Mouse (Mus musculus) kidney, embryonic 14.5 days (tissue): ENCODE measurements at regions not wholly inside any gene's neighbourhood (a gene's known extent, or its start where the extent isn't known, plus 50 kb on each side); places are given as distances from the start of the nearest gene placed in this dataset.

Experiments
- ATAC-seq: fragments of 200-750 bp; cut with Nextera tagmentation; 2 replicates; pipeline ENCODE4 v1.8.0; 2017; ENCODE audit warnings: moderate number of reproducible peaks, mild to moderate bottlenecking, moderate TSS enrichment, moderate library complexity; ENCODE audit not compliant: low FRiP score, low TSS enrichment
- H3K27ac ChIP-seq: fragments of 300-500 bp; sonication (generic); 2 replicates; pipeline ENCODE4 v1.5.1; 2014; ENCODE audit warnings: low read depth, mild to moderate bottlenecking, low read length, moderate library complexity, mixed read lengths
- H3K27me3 ChIP-seq: fragments of 300-500 bp; sonication (generic); 2 replicates; pipeline ENCODE4 v1.6.1; 2014; ENCODE audit warnings: mild to moderate bottlenecking, low read length; ENCODE audit not compliant: control insufficient read depth, insufficient read depth
- H3K36me3 ChIP-seq: fragments of 300-500 bp; sonication (generic); 2 replicates; pipeline ENCODE4 v1.6.1; 2014; ENCODE audit warnings: low read length, mixed read lengths; ENCODE audit not compliant: control insufficient read depth, insufficient read depth
- H3K4me1 ChIP-seq: fragments of 300-500 bp; sonication (generic); 2 replicates; pipeline ENCODE4 v1.6.1; 2014; ENCODE audit warnings: low read length, mixed read lengths; ENCODE audit not compliant: control insufficient read depth, insufficient read depth
- H3K4me2 ChIP-seq: fragments of 300-500 bp; sonication (generic); replicated peaks from 2 replicates; pipeline ENCODE4 v1.6.1; 2014; ENCODE audit warnings: low read depth, mild to moderate bottlenecking, low read length
- H3K4me3 ChIP-seq: fragments of 300-500 bp; sonication (generic); 2 replicates; pipeline ENCODE4 v1.5.1; 2014; ENCODE audit warnings: mild to moderate bottlenecking, low read length
- H3K9ac ChIP-seq: fragments of 300-500 bp; sonication (generic); 2 replicates; pipeline ENCODE4 v1.6.1; 2014; ENCODE audit warnings: low read depth, mild to moderate bottlenecking, low read length, moderate library complexity
- H3K9me3 ChIP-seq: fragments of 300-500 bp; sonication (generic); 2 replicates; pipeline ENCODE4 v1.6.1; 2016; ENCODE audit warnings: low read length; ENCODE audit not compliant: control insufficient read depth
- WGBS: fragments of 180-500 bp; shearing (Covaris S2); extraction: QIAGEN DNeasy Blood & Tissue Kit; methylation state at CpG from one replicate; pipeline ENCODE4 v1.1.7; 2014; 5-methylcytosine and 5-hydroxymethylcytosine counted together

DNA sequence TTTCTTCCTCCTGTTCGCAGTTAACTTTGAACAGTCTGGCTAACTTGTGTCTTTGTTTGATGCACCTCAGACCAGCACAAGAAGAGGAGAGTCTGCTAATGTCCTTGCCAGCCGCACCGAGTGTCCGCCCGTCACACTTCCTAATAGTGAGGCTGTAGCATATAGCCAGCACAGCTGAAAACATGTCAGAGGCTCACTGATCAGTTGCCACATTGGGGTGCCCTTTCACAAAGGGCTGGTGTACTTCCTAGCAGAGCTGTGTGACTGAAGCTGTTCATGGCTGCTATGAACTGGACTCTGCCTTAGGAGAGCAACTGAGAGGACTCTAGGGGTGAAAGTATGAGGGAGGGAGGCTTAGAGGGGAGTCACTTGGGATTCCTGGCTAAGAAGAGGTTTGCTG is 293.7 kb upstream of the Kcnh8 start:
- Histone ChIP-seq H3K4me2 (no peak overlapping the region), H3K36me3 (no peaks in the 10 kb centered on the region), H3K27ac (no peak overlapping the region), H3K4me3 (no peak overlapping the region), H3K27me3 (no peaks in the 10 kb centered on the region), H3K9ac (no peak overlapping the region), H3K9me3 (no peaks in the 10 kb centered on the region), H3K4me1 (no peaks in the 10 kb centered on the region)
- WGBS, result 86% methylated on average over 5 of the region's 5 CpGs
- no peak for ATAC-seq

GRCm38 (mm10) chr17:52304133-52304532 is 298.4 kb upstream of the Kcnh8 start:
- H3K36me3 ChIP-seq, result no peaks in the 10 kb centered on the region
- H3K4me1 ChIP-seq, result no peaks in the 10 kb centered on the region
- no peaks in the 10 kb centered on the region for H3K9me3 ChIP-seq
- H3K27ac ChIP-seq, result no peak overlapping the region
- no peak overlapping the region for H3K4me2 ChIP-seq
- ATAC-seq, result no peak
- H3K4me3 ChIP-seq, result no peak overlapping the region
- WGBS, result 79% methylated on average over 4 of the region's 4 CpGs
- no peaks in the 10 kb centered on the region for H3K27me3 ChIP-seq
- no peak overlapping the region for H3K9ac ChIP-seq

DNA sequence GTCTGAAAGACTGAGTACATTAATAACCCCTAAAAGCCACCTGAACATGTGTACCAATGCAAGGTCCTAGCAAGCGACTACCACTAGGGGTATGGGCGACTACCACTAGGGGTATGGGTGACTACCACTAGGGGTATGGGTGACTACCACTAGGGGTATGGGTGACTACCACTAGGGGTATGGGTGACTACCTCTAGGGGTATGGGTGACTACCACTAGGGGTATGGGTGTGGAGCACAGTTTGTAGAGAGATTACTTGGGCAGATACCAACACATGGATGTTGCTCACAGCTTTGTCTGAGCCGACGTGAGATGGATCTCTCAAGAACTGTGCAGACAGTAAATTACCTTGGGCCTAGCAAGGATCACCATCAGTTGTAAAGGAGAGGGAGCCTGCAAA is 299.2 kb upstream of the Kcnh8 start:
- Histone ChIP-seq H3K36me3 (no peaks in the 10 kb centered on the region), H3K4me3 (no peak overlapping the region), H3K4me2 (no peak overlapping the region), H3K27me3 (no peaks in the 10 kb centered on the region), H3K4me1 (no peaks in the 10 kb centered on the region), H3K27ac (no peak overlapping the region), H3K9ac (no peak overlapping the region), H3K9me3 (no peaks in the 10 kb centered on the region)
- WGBS, result 96% methylated on average over 4 of the region's 4 CpGs
- ATAC-seq, result no peak

- Histone ChIP-seq H3K36me3 (no peaks in the 10 kb centered on the region), H3K27ac (no peak overlapping the region), H3K4me2 (no peak overlapping the region), H3K9me3 (no peaks in the 10 kb centered on the region), H3K9ac (no peak overlapping the region), H3K27me3 (no peaks in the 10 kb centered on the region), H3K4me3 (no peak overlapping the region), H3K4me1 (no peaks in the 10 kb centered on the region)
- WGBS, result 89% methylated on average over 4 of the region's 4 CpGs
- ATAC-seq, result no peak
Observed at GRCm38 (mm10) chr17:52299769-52300168, 302.7 kb upstream of the Kcnh8 start.

DNA sequence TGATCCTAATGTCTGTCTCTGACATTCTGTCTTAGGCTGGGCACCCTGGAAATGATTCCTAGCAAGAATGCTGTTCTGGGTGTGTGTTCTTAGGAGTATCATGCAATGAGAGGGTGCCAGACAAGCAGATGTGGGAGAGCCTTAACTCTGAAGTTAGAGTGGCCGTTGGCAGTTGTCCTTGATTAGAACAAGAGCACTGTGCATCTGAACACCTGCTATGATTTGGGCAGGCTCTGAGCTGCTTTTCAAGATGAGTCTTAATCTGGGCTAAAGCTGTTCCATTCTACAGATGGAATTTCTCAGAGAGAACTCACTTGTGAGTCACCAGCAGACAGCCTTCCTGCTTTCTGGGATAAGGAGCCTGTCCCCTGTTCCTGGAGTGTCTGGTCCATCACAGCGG is 317.1 kb upstream of the Kcnh8 start:
- 92% methylated on average over 2 of the region's 2 CpGs for WGBS

DNA sequence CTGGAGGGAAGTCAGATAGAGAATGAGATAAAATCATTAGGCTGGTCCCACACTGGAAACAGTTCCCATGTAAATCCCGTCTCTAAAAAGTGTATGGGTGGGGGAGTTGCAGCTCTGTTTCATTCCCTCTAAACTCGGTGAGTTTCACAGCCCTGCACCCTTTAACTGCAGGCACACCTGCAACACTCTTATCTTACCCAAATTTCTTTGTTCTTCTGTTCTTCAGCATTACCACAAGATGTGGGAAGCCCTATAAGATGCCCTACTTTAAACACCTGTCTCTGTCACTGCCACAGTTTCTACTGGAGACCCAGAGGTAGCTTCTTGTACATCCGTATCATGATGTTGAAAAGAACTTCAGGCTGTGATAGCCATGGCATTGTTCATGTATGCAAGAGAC is 320.2 kb upstream of the Kcnh8 start:
- H3K4me1 ChIP-seq, result no peaks in the 10 kb centered on the region
- WGBS, result 51% methylated on average over 3 of the region's 3 CpGs
- no peak overlapping the region for H3K27ac ChIP-seq
- ATAC-seq, result no peak
- no peak overlapping the region for H3K4me3 ChIP-seq
- no peak overlapping the region for H3K9ac ChIP-seq
- no peak overlapping the region for H3K4me2 ChIP-seq
- no peaks in the 10 kb centered on the region for H3K27me3 ChIP-seq
- no peaks in the 10 kb centered on the region for H3K9me3 ChIP-seq
- no peaks in the 10 kb centered on the region for H3K36me3 ChIP-seq

More for the DNA sequence above, 317.1 kb upstream of the Kcnh8 start:
- no peaks in the 10 kb centered on the region for H3K9me3 ChIP-seq
- H3K27ac ChIP-seq, result no peak overlapping the region
- no peak overlapping the region for H3K9ac ChIP-seq
- H3K4me1 ChIP-seq, result no peaks in the 10 kb centered on the region
- no peak overlapping the region for H3K4me2 ChIP-seq
- no peak for ATAC-seq
- H3K4me3 ChIP-seq, result no peak overlapping the region
- no peaks in the 10 kb centered on the region for H3K36me3 ChIP-seq
- no peaks in the 10 kb centered on the region for H3K27me3 ChIP-seq

DNA sequence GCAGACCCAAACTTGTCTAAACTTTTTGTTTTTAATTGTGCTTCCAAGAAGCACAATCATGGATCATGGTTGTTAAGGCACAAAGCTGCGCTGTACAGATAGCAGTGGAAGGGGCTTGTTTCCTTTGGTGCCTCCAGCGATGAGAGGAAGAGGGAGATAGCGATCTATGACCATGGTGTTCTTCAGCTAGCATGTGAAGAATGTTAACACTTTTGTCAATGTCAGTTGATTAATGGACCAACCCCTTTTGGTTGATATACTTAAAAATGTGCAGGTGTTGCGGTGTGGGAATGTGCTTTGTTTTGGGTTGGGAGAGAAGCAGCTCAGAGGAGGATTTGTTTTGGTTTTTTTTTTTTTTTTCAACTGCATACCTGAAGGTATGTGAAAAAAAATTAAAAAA is 324.0 kb upstream of the Kcnh8 start:
- H3K27me3 ChIP-seq, result no peaks in the 10 kb centered on the region
- no peaks in the 10 kb centered on the region for H3K4me1 ChIP-seq
- no peak overlapping the region for H3K4me3 ChIP-seq
- H3K4me2 ChIP-seq, result no peak overlapping the region
- ATAC-seq, result no peak
- H3K27ac ChIP-seq, result no peak overlapping the region
- 68% methylated on average over 4 of the region's 4 CpGs for WGBS
- no peak overlapping the region for H3K9ac ChIP-seq
- H3K36me3 ChIP-seq, result no peaks in the 10 kb centered on the region
- no peaks in the 10 kb centered on the region for H3K9me3 ChIP-seq

GRCm38 (mm10) chr17:52268792-52269191 is 333.7 kb upstream of the Kcnh8 start:
- WGBS, result 58% methylated on average over 2 of the region's 2 CpGs
- H3K36me3 ChIP-seq, result no peaks in the 10 kb centered on the region
- no peak for ATAC-seq
- no peaks in the 10 kb centered on the region for H3K4me1 ChIP-seq
- H3K9me3 ChIP-seq, result no peaks in the 10 kb centered on the region
- H3K4me2 ChIP-seq, result no peak overlapping the region
- no peak overlapping the region for H3K4me3 ChIP-seq
- H3K27ac ChIP-seq, result no peak overlapping the region
- H3K9ac ChIP-seq, result no peak overlapping the region
- H3K27me3 ChIP-seq, result no peaks in the 10 kb centered on the region

DNA sequence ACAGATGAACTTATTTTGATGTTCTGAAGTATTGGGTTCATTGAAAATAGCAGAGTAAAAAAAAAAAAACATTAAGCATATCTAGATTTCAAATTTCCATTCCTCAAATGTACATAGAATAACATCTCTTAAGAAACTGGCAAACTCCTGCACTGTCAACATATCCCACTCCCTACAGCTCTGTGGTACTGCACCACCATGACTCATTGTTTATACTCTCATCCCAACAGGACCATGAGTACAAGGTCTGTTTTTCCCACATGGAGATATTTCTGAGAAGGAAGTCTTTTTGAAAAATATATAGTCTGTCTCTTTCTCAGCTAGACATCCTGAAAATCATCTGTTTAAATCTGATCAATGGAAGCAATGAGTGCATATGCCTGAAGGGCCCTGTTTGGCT is 351.2 kb upstream of the Kcnh8 start:
- ATAC-seq, result no peak
- H3K36me3 ChIP-seq, result no peaks in the 10 kb centered on the region
- no peak overlapping the region for H3K27ac ChIP-seq

GRCm38 (mm10) chr17:52225584-52225983 is 376.9 kb upstream of the Kcnh8 start:
- H3K27ac ChIP-seq, result no peak overlapping the region
- no peak overlapping the region for H3K4me3 ChIP-seq
- 84% methylated on average over 3 of the region's 3 CpGs for WGBS
- no peaks in the 10 kb centered on the region for H3K27me3 ChIP-seq
- no peak overlapping the region for H3K9ac ChIP-seq
- no peak for ATAC-seq
- no peaks in the 10 kb centered on the region for H3K36me3 ChIP-seq
- H3K4me2 ChIP-seq, result no peak overlapping the region
- no peaks in the 10 kb centered on the region for H3K9me3 ChIP-seq
- H3K4me1 ChIP-seq, result no peaks in the 10 kb centered on the region

More for the DNA sequence above, 351.2 kb upstream of the Kcnh8 start:
- Histone ChIP-seq H3K9ac (no peak overlapping the region), H3K9me3 (no peaks in the 10 kb centered on the region), H3K4me2 (no peak overlapping the region), H3K4me3 (no peak overlapping the region), H3K27me3 (no peaks in the 10 kb centered on the region), H3K4me1 (no peaks in the 10 kb centered on the region)
